Mouse (Mus musculus): ENCODE results near the gene Snx29.
A peak's percentile ranks its signal among the peaks of the same experiment; 100 is the strongest.
"Not testable (repeated sequence)": the region's sequence is repeated elsewhere in the genome, so short reads cannot be mapped to it uniquely, and the experiment has no call there.

The Snx29 gene

GRCm38 (mm10) chr16:11494895-11495294 is 172.2 kb downstream of the Snx29 start:
- no peak for DNase-seq (ENCODE audit: low spot score in 2 of 2)

GRCm38 (mm10) chr16:11495923-11496616 is 173.4 kb downstream of the Snx29 start:
- no peak for DNase-seq (ENCODE audit: low spot score in 2 of 2)

- DNase-seq (ENCODE audit: low spot score in 2 of 2): no peak
These were observed 174.0 kb downstream of the Snx29 start for GRCm38 (mm10) chr16:11496721-11497120.

DNA sequence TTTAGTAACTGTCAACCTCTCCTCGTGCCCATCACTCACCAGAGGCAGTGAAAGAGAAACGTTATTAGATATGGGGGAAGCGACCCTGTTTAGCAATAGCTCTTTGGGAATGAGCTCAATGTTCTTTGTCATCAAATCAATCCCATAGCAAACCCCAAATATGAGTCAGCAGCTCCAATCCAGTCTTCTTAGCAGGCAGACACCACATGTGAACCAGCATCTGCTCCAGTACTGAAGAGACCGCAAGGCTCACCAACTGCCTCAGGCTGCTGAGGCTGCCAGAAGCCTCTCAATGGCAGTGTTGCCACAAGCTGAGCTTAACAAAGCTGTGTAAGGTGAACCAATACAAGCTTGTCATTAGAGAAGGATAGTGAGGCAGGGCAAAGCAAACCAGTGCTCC is 177.4 kb downstream of the Snx29 start:
- DNase-seq (ENCODE audit: low spot score in 2 of 2): no peak

DNA sequence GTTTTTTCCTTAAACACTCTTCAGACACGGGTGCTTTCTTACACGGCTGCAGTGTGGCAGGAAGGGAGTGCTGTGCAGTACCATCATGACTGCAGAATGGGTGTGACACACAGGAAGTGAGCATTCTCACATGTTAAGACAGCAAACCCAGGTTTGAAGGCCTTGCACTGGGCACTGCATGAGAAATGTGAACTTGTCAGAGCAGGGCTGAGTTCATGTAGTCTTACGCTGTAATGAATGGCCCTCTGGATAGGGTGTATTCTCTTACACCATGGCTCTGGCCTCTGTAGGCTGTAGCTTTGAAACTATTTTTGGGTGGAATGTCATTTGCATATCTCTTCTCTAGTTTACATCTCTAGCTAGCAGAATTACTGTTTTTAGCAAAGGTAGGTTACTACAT is 178.4 kb downstream of the Snx29 start:
- DNase-seq (ENCODE audit: low spot score in 2 of 2): no peak

GRCm38 (mm10) chr16:11501611-11502010 is 178.9 kb downstream of the Snx29 start:
- DNase-seq (ENCODE audit: low spot score in 2 of 2): no peak

DNA sequence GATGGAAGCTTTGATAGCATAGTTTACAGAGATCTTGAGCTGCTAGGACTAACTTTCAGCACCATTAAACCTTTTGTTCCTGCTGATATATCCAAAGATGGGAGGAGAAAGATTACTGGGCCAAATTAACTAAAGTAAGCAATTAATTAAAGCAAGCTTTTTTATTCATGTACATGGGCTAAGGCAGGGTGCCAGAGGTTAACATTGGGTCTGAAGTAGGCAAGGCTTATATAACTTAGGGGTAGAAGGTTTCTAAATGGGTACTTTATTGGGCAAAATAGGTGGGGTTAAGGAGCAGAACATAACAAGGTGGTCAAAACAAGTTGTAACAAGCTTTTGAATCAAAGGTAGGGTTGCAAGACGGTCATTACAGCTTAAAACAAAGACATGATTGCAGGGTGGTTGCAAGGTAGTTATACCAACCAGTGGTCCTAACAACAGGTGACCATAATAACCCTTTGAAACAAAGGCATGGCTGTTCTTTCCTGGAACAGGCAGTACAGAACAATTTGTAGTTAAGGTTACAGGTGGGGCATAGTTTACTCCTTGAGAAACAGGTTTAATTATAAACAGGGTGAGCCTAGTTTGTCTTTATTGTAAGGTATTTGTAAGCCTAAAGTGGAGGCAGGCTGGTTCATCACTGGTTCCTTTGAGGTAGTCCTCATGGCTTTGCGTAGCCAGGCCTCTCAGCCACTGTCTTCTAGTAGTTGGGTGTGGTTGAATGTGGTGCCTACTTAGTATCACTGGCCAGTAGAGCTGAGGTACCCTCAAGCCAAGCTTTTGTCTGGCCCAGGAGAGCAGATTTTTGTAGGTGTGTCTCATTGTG is 182.2 kb downstream of the Snx29 start:
- DNase-seq (ENCODE audit: low spot score in 2 of 2): no peak

GRCm38 (mm10) chr16:11505492-11506176 is 182.9 kb downstream of the Snx29 start:
- DNase-seq (ENCODE audit: low spot score in 2 of 2): peak in 1 of 2 experiments; percentile 33

GRCm38 (mm10) chr16:11507188-11507731 is 184.6 kb downstream of the Snx29 start:
- DNase-seq (ENCODE audit: low spot score in 2 of 2): no peak

- DNase-seq (ENCODE audit: low spot score in 2 of 2): no peak
These were observed 185.6 kb downstream of the Snx29 start for GRCm38 (mm10) chr16:11508341-11508740.

GRCm38 (mm10) chr16:11510416-11510815 is 187.7 kb downstream of the Snx29 start:
- no peak for DNase-seq (ENCODE audit: low spot score in 2 of 2)

DNA sequence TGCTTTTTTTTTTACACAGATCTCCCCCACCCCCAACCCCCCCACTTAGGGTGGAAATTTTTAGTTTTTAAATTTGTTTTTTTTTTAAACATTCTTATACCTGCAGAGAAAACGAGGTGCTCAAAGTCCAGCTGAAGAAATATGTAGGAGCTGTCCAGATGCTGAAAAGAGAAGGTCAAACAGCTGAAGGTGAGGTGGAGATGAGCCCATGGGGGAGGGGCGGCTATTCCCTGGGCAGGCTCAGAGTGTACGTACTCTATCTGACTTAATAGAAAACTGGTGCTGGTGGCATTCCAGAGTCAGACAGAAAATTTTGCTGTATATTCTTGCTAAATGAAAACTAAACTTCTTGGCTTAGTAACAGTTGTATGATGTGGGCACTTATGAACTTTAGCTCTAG is 188.1 kb downstream of the Snx29 start:
- DNase-seq (ENCODE audit: low spot score in 2 of 2): no peak

- DNase-seq (ENCODE audit: low spot score in 2 of 2): not testable (repeated sequence)
These were observed 189.0 kb downstream of the Snx29 start for GRCm38 (mm10) chr16:11511696-11512095.

DNA sequence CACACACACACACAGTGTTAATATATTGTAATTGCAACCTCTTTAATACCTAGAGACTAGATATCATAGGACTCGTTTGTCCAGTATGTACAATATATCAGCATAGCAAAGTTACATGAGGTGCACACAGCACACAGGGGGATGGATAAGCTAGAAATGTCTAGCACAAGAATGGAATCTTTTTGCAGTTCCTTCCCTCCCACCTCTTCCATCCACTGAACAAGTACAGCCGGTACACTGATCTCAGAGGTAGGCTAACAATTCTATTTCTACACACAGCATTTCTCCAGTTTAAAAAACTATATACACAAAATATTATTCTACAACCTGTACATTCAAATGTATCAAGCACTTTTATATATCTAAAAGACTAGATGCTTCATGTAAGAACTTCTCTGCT is 194.0 kb downstream of the Snx29 start:
- no peak for DNase-seq (ENCODE audit: low spot score in 2 of 2)

DNA sequence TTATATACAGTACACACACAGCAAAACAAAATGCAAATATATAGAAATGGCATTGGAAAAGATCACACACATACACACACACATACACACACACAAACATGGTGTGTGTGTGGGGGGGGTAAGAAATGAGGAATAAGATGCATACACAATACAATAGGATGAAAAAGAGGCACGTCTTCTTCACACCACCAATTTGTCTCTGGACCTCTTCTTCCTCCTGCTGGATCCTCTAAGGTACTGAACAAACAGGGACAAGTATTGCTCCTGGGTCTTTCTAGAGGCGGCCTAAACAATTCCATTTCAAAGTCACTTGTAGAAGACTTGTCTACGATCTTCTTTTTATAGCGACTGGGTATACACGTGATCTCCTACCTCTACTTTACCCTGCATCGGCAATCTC is 194.7 kb downstream of the Snx29 start:
- no peak for DNase-seq (ENCODE audit: low spot score in 2 of 2)

DNA sequence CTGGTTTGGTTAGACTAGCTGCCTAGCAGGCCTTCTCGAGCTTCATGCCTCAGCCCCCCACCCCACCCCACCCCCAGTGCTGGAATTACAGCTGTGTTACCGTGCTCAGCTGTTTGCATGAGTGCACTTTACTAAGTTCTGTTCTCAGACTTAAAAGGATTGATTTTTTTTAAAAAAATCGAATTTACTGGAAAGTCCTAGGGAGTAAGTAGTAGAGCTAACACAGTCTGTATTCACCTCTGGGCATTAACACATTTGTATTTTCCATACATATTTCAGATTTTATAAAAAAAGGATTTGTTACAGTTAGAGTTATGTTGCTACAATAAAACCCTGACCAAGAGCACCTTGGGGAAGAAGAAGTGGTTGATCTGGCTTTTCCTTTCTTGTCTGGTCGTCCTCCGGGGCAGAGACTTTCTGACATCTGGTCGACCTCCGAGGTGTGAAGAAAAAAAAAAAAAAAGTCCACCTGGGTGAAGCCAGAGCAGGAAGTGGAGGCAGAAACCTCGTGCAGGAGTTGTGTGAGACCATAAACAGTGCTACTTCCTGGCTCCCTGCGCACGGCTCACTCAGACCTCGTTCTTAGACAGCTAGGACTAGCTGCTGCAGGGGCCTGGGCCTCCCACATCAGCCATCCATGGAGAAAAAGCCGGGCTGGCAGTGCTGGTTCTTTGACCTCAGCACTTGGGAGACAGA is 196.2 kb downstream of the Snx29 start:
- DNase-seq (ENCODE audit: low spot score in 2 of 2): no peak

DNA sequence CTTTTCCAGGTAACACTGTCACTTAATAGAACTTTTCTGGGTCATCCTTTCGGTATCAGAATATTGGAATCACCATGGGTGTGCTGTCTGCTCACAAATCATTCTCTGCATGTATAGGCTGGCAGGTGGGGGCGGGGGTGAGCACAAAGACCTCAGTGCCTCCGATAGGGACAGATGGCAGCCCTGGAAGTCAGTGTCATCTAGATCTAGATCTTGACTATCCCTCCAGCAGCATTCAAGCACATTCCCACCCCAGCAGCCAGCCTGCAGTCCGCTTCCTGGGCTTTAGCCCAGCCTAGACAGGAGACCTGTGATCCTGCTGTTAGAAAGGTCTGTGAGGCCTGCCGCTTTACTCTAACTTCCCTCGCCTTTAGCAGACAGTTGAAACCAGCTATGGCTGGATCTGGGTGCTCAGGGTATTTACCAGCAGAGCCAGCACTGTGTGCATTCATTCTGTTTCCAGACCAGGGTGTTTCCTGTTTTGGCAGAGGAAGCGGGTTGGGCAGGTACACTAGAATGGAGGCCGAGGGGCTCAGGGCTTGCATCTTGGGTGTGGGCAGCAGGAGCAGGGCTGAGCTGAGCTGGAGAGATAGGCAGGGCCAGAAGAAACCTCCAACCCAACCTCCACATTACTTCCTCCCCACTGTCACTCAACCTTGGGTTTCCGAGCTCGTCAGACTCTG is 203.5 kb downstream of the Snx29 start:
- DNase-seq (ENCODE audit: low spot score in 2 of 2): no peak

DNA sequence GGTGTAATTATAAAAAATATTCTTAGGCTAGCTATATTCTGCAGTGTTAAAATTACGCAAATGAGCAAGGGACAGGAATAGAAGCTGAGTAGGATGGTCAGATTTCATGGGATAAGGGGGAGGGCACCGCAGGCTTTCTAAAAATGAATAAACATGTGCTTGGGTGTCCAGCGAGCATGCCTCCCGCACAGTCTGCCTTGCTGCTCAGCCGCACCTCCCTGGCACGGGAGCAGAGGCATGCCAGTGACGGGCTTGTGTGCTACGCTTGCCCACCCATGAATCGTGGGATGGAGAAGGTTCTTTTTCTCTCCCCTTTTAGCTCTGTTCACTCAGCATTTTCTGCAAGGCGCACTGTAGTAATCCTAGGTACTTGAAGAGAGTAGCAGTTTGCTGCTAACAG is 204.3 kb downstream of the Snx29 start:
- peak; percentile 75 to 79 for DNase-seq (ENCODE audit: low spot score in 2 of 2)

GRCm38 (mm10) chr16:11530466-11531194 is 207.9 kb downstream of the Snx29 start:
- DNase-seq (ENCODE audit: low spot score in 2 of 2): no peak

GRCm38 (mm10) chr16:11531441-11531840 is 208.7 kb downstream of the Snx29 start:
- DNase-seq (ENCODE audit: low spot score in 2 of 2): no peak
